Mouse (Mus musculus) small intestine, adult 2 months (tissue): Measurements from ENCODE around the gene Hacd2. TPM values are rescaled to one million over a fixed set of nuclear protein-coding genes. Genes with fewer than 3 reads are reported as not detected.

ENCODE experiments used
- H3K27ac ChIP-seq: fragments of 200-500 bp; 2 replicates; pipeline ENCODE4 v1.5.1; 2012; ENCODE audit warnings: low read depth, low read length, control low read depth, inconsistent platforms; ENCODE audit not compliant: insufficient read depth
- H3K27me3 ChIP-seq: fragments of 200-500 bp; 2 replicates; pipeline ENCODE4 v1.6.1; 2012; ENCODE audit warnings: mild to moderate bottlenecking, moderate library complexity, low read length, inconsistent platforms; ENCODE audit not compliant: control insufficient read depth, insufficient read depth
- H3K36me3 ChIP-seq: fragments of 200-500 bp; 2 replicates; pipeline ENCODE4 v1.6.1; 2012; ENCODE audit warnings: mild to moderate bottlenecking, low read length, control low read depth, inconsistent platforms; ENCODE audit not compliant: control insufficient read depth, insufficient read depth
- H3K4me1 ChIP-seq: fragments of 200-500 bp; 2 replicates; pipeline ENCODE4 v1.6.1; 2012; ENCODE audit warnings: low read length, inconsistent platforms, mixed read lengths; ENCODE audit not compliant: control insufficient read depth, insufficient read depth, insufficient read length
- H3K4me3 ChIP-seq: fragments of 200-500 bp; 2 replicates; pipeline ENCODE4 v1.5.1; 2012; ENCODE audit warnings: low read depth, mild to moderate bottlenecking, control low read depth, inconsistent platforms, low read length, moderate library complexity
- CTCF ChIP-seq: fragments of 200-500 bp; IDR thresholded peaks from 2 replicates; pipeline ENCODE4 v1.5.1; 2012; ENCODE audit warnings: low read depth, mild to moderate bottlenecking, control low read depth, inconsistent platforms, low read length, moderate library complexity, mixed read lengths; ENCODE audit not compliant: insufficient replicate concordance, insufficient read length; ENCODE audit errors: extremely low read depth
- POLR2A ChIP-seq: fragments of 200-500 bp; IDR thresholded peaks from 2 replicates; pipeline ENCODE4 v1.6.1; 2012; ENCODE audit warnings: low read depth, mild to moderate bottlenecking, control low read depth, inconsistent platforms, low read length, moderate library complexity
- WGBS: fragments of 180-500 bp; shearing (Covaris S2); methylation state at CpG from one replicate; pipeline ENCODE4 v1.1.7; 2018; 5-methylcytosine and 5-hydroxymethylcytosine counted together
- polyA plus RNA-seq: library from polyadenylated mRNA; depleted of rRNA; stranded (reverse); fragments of >200 nt; gene quantifications from 2 replicates; pipeline ENCODE4 v1.2.3, GENCODE M21; 2012

Hacd2 gene
- polyA plus RNA-seq, 1 experiment: 34.9 TPM

GRCm38 (mm10) chr16:35008447-35008846 lies 13.8 kb upstream of the Hacd2 start:
- Histone ChIP-seq H3K36me3 (no peaks in the 10 kb centered on the region), H3K27me3 (no peaks in the 10 kb centered on the region), H3K4me3 (no peak overlapping the region), H3K4me1 (no peaks in the 10 kb centered on the region), H3K27ac (no peak overlapping the region)
- TF ChIP-seq POLR2A: no peak
- no peak for TF ChIP-seq CTCF

- Histone ChIP-seq H3K36me3 (no peaks in the 10 kb centered on the region), H3K27me3 (no peaks in the 10 kb centered on the region), H3K27ac (no peak overlapping the region), H3K4me3 (no peak overlapping the region), H3K4me1 (no peaks in the 10 kb centered on the region)
- 80% methylated on average over 2 of the region's 2 CpGs for WGBS
- TF ChIP-seq CTCF (no peak), POLR2A (no peak)
Measured at GRCm38 (mm10) chr16:35013501-35013900, 8.7 kb upstream of the Hacd2 start.

GRCm38 (mm10) chr16:35016491-35016890 lies 5.7 kb upstream of the Hacd2 start:
- no peaks in the 10 kb centered on the region for H3K27me3 ChIP-seq
- TF ChIP-seq CTCF: no peak
- no peak for TF ChIP-seq POLR2A
- no peak overlapping the region for H3K27ac ChIP-seq
- no peaks in the 10 kb centered on the region for H3K4me1 ChIP-seq
- WGBS: 70% methylated on average over 3 of the region's 3 CpGs
- no peak overlapping the region for H3K4me3 ChIP-seq
- H3K36me3 ChIP-seq: no peaks in the 10 kb centered on the region

- WGBS: 43% methylated on average over 1 of the region's 1 CpGs
- Histone ChIP-seq H3K36me3 (no peaks in the 10 kb centered on the region), H3K27ac (no peak overlapping the region), H3K4me3 (no peak overlapping the region), H3K27me3 (no peaks in the 10 kb centered on the region), H3K4me1 (no peaks in the 10 kb centered on the region)
- TF ChIP-seq CTCF (no peak), POLR2A (no peak)
Measured at GRCm38 (mm10) chr16:35018470-35018974, 3.7 kb upstream of the Hacd2 start.

- H3K4me3 ChIP-seq: peak overlapping the region; percentile 94
- no peak overlapping the region for H3K27ac ChIP-seq
- TF ChIP-seq POLR2A: no peak
- TF ChIP-seq CTCF: no peak
- H3K36me3 ChIP-seq: peaks cover 4% of the 10 kb centered on the region
- no peaks in the 10 kb centered on the region for H3K27me3 ChIP-seq
- WGBS: 47% methylated on average over 5 of the region's 5 CpGs
- H3K4me1 ChIP-seq: no peaks in the 10 kb centered on the region
Measured at GRCm38 (mm10) chr16:35021903-35022241, 356 bp upstream of the Hacd2 start.

GRCm38 (mm10) chr16:35023138-35023735 lies 1.0 kb downstream of the Hacd2 start:
- Histone ChIP-seq H3K36me3 (peaks cover 4% of the 10 kb centered on the region), H3K27ac (no peak overlapping the region), H3K27me3 (no peaks in the 10 kb centered on the region), H3K4me1 (no peaks in the 10 kb centered on the region), H3K4me3 (peak overlapping the region; percentile 94)
- WGBS: 13% methylated on average over 8 of the region's 8 CpGs
- TF ChIP-seq POLR2A: no peak
- TF ChIP-seq CTCF: no peak

- Histone ChIP-seq H3K27me3 (no peaks in the 10 kb centered on the region), H3K36me3 (peaks cover 12% of the 10 kb centered on the region), H3K27ac (no peak overlapping the region), H3K4me1 (no peaks in the 10 kb centered on the region), H3K4me3 (no peak overlapping the region)
- WGBS: 92% methylated on average over 5 of the region's 5 CpGs
- peak; percentile 36; the same call in 1 of the 2 replicates for TF ChIP-seq CTCF
- no peak for TF ChIP-seq POLR2A
Measured at GRCm38 (mm10) chr16:35024300-35024699, 2.1 kb downstream of the Hacd2 start.

- Histone ChIP-seq H3K36me3 (peaks cover 19% of the 10 kb centered on the region), H3K4me3 (no peak overlapping the region), H3K27me3 (no peaks in the 10 kb centered on the region), H3K4me1 (no peaks in the 10 kb centered on the region), H3K27ac (no peak overlapping the region)
- WGBS: 93% methylated on average over 4 of the region's 4 CpGs
- no peak for TF ChIP-seq POLR2A
- no peak for TF ChIP-seq CTCF
Measured at GRCm38 (mm10) chr16:35025347-35025746, 3.1 kb downstream of the Hacd2 start.
